ENCODE assay signal across 25 mouse cellular contexts in the genomic region with DNA sequence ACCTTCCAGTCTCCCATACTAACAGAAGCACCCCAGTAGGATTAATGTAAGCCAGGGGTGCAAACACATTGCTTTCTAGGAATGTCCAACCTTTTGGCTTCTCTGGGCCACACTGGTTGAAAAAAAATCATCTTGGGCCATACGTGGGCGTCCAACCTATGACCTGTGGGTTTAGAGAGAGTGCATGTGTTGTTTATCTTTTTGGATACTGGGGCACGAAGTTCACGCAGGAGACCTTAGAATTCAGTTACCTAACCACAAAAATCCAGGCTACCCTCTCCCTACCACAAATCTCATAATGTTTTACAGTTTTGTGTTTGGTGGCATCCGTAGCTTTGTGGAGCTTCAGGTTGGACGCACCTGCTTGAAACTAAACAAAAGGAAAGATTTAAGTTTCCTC.
"Had no signal": no experiment of that assay in that cellular context is flagged by ENCODE, and none has a peak within 500 bp of the region (broad histone marks: within the 10 kb centered on the region; RNA-seq: fewer than 3 reads in every experiment).

No protein-coding gene starts in this region.

- H3K4me2 ChIP-seq: heart, embryonic 11.5 days; heart, embryonic 13.5 days; heart, embryonic 15.5 days; hindbrain, embryonic 12.5 days; hindbrain, embryonic 14.5 days; intestine, embryonic 15.5 days; limb, embryonic 12.5 days had no signal

- H3K9me3 ChIP-seq: heart, embryonic 13.5 days; heart, embryonic 15.5 days; hindbrain, embryonic 10.5 days; hindbrain, embryonic 12.5 days; intestine, embryonic 15.5 days; limb, embryonic 10.5 days; limb, embryonic 12.5 days had no signal

- H3K9ac ChIP-seq: forebrain, postnatal 0 days; heart, embryonic 13.5 days; heart, embryonic 15.5 days; hindbrain, embryonic 12.5 days; hindbrain, embryonic 14.5 days; intestine, embryonic 15.5 days; limb, embryonic 12.5 days had no signal

- H3K27me3 ChIP-seq: heart, embryonic 13.5 days; heart, embryonic 15.5 days; hindbrain, embryonic 12.5 days; intestine, embryonic 15.5 days; limb, embryonic 12.5 days had no signal

- H3K36me3 ChIP-seq: heart, embryonic 13.5 days; heart, embryonic 15.5 days; hindbrain, embryonic 10.5 days; hindbrain, embryonic 12.5 days; intestine, embryonic 15.5 days; limb, embryonic 10.5 days; limb, embryonic 12.5 days had no signal

- ATAC-seq: forebrain, postnatal 0 days; hindbrain, embryonic 16.5 days; inflammation-experienced regulatory T-cells, adult 6 months; intestine, embryonic 15.5 days; intestine, postnatal 0 days had no signal

- H3K4me1 ChIP-seq: heart, embryonic 13.5 days; hindbrain, embryonic 12.5 days; limb, embryonic 12.5 days had no signal

- H3K27ac ChIP-seq: heart, adult 2 months; heart, embryonic 13.5 days; heart, embryonic 15.5 days; hindbrain, embryonic 10.5 days; hindbrain, embryonic 12.5 days; hindbrain, embryonic 14.5 days; intestine, embryonic 15.5 days; layer of hippocampus, adult 2 months; left cerebral cortex, adult 2 months; limb, embryonic 10.5 days; limb, embryonic 12.5 days had no signal

- H3K4me3 ChIP-seq: heart, adult 2 months; heart, embryonic 13.5 days; heart, embryonic 15.5 days; hindbrain, embryonic 10.5 days; hindbrain, embryonic 12.5 days; intestine, embryonic 15.5 days; layer of hippocampus, adult 2 months; left cerebral cortex, adult 2 months; limb, embryonic 10.5 days; limb, embryonic 12.5 days had no signal

- DNase-seq: forebrain, postnatal 0 days; gastrocnemius, postnatal 14 days; gastrocnemius, postnatal 36 days; heart, adult 11 months; heart, adult 2 months; heart, postnatal 4 days; kidney, adult 18-20 months; kidney, adult 8-10 months; kidney, postnatal 10 days; kidney, postnatal 25 days; kidney, postnatal 4 days had no signal
